16 mouse cellular contexts compared by ENCODE assay signal in genomic region chr1:133818531-133818930, GRCm38 (mm10).
"Had no signal": no experiment of that assay in that cellular context is flagged by ENCODE, and none has a peak within 500 bp of the region (broad histone marks: within the 10 kb centered on the region; RNA-seq: fewer than 3 reads in every experiment).

No protein-coding gene starts in this region.

- H3K4me2 ChIP-seq: limb, embryonic 13.5 days; liver, embryonic 13.5 days; lung, embryonic 14.5 days; midbrain, embryonic 11.5 days had no signal

- H3K27me3 ChIP-seq: limb, embryonic 13.5 days; liver, embryonic 13.5 days had no signal

- H3K9ac ChIP-seq: limb, embryonic 13.5 days; liver, embryonic 13.5 days; lung, embryonic 14.5 days had no signal

- H3K4me3 ChIP-seq: limb, embryonic 13.5 days; liver, embryonic 13.5 days; megakaryocyte, embryonic 14.5 days had no signal

- DNase-seq: kidney, adult 9 months; kidney, postnatal 14 days; kidney, postnatal 4 days; left cerebral cortex, postnatal 4 days; liver, embryonic 13.5 days; lung, embryonic 14.5 days; lung, postnatal 10 days; lung, postnatal 36 days; midbrain, embryonic 14.5 days; thymus, adult 2 months; thymus, postnatal 14 days; thymus, postnatal 4 days had no signal

- H3K9me3 ChIP-seq: limb, embryonic 13.5 days; liver, embryonic 13.5 days had no signal

- H3K36me3 ChIP-seq: limb, embryonic 13.5 days; liver, embryonic 13.5 days had no signal

- H3K27ac ChIP-seq: limb, embryonic 13.5 days; liver, embryonic 13.5 days; stomach, postnatal 0 days had no signal
